Mouse (Mus musculus): ENCODE measurements around the gene Ranbp9. TPM values are rescaled to one million over a fixed set of nuclear protein-coding genes. Genes with fewer than 3 reads are reported as not detected.

Ranbp9 gene
- 11.9 and 12.1 TPM in 2 replicates for polyA plus RNA-seq (2015; fragmentation: Nextera tagmentation; extraction: Ambion mirVana)

GRCm38 (mm10) chr13:43480957-43481858 lies at the start of gene Ranbp9:
Ranbp9 (minus strand) TSS chr13:43481282.
- Histone ChIP-seq H3K4me2 (ENCODE audit: low read length) (peak within 1 kb of the TSS; percentile 87), H3K27me3 (replicated peaks; ENCODE audit: control insufficient read depth, insufficient read depth, low read length) (no peaks in the 10 kb centered on the region), H3K4me1 (replicated peaks; ENCODE audit: control insufficient read depth, insufficient read depth, low read length) (peaks cover 24% of the 10 kb centered on the region), H3K36me3 (ENCODE audit: control insufficient read depth, insufficient read depth) (no peaks in the 10 kb centered on the region), H3K27ac (ENCODE audit: low read length) (peak within 1 kb of the TSS; percentile 99), H3K9ac (replicated peaks; ENCODE audit: low read depth, low read length) (peak within 1 kb of the TSS; percentile 97), H3K9me3 (ENCODE audit: control insufficient read depth, low read length) (no peaks in the 10 kb centered on the region), H3K4me3 (replicated peaks; ENCODE audit: low read length) (peak within 1 kb of the TSS; percentile 95)
- under 1% methylated on average over 58 of the region's 132 CpGs for WGBS
- peak; percentile 89 for ATAC-seq

DNA sequence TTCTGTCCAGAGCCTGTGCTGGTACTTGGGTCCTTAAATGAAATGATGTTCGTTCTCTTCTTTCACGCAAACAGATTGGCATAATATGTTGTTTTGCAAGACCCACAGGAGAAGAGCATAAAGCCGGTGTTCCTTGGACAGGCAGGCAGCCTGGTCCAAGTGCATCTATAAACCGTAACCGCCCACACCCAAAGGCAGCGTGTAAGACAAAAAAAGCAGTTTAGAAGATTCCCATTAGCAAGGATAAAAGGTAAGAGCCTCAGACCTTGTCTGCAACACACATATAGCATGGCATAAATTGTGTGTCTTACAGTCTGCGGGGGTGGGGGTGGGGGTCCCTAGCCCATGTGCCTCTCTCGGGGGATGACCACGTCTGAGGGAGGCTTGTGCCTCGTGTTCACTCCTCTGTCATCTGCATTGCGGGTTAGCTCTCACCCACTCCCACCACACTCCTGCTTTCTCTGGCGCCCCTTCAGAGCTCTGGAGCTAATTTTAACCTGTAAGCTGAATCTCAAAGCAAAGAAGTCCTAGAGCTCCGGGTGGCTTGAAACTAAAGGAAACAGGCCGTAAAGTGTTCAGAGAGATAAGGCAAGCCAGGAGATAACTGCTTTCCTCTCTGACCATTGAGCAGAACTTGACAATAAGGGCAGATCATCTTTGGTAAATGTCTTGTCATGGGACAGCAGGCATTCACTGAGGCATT lies 49.2 kb upstream of the Ranbp9 start:
- no peak overlapping the region for H3K4me3 ChIP-seq (replicated peaks; ENCODE audit: low read length)
- no peaks in the 10 kb centered on the region for H3K36me3 ChIP-seq (ENCODE audit: control insufficient read depth, insufficient read depth)
- ATAC-seq = no peak
- 35% methylated on average over 14 of the region's 14 CpGs for WGBS
- peaks cover 30% of the 10 kb centered on the region for H3K4me1 ChIP-seq (replicated peaks; ENCODE audit: control insufficient read depth, insufficient read depth, low read length)
- peak overlapping the region; percentile 34; the same call in 1 of the 2 replicates for H3K4me2 ChIP-seq (ENCODE audit: low read length)
- peak overlapping the region; percentile 75 for H3K27ac ChIP-seq (ENCODE audit: low read length)
- no peaks in the 10 kb centered on the region for H3K9me3 ChIP-seq (ENCODE audit: control insufficient read depth, low read length)
- no peaks in the 10 kb centered on the region for H3K27me3 ChIP-seq (replicated peaks; ENCODE audit: control insufficient read depth, insufficient read depth, low read length)
- no peak overlapping the region for H3K9ac ChIP-seq (replicated peaks; ENCODE audit: low read depth, low read length)

DNA sequence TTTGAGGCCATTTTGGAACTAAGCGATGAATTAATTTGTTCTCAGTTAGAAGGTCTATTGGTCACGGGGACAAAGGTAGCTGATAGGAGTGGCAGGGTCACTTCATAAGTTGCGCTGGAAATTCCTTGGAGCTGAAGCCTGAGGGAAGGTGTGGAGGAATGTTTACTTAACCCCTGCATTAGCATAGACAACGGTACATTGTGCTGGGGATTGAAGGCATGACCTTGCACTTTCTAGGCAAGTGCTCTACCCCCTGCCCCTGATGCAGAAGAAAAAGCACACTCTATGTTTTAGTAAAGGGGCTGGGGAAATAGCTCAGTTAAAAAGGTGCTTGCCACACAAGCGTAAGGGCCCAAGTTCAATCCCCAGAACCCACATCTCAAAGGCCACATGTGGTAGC lies 45.2 kb upstream of the Ranbp9 start:
- ATAC-seq = no peak
- 92% methylated on average over 5 of the region's 5 CpGs for WGBS
- Histone ChIP-seq H3K27me3 (replicated peaks; ENCODE audit: control insufficient read depth, insufficient read depth, low read length) (no peaks in the 10 kb centered on the region), H3K9me3 (ENCODE audit: control insufficient read depth, low read length) (no peaks in the 10 kb centered on the region), H3K9ac (replicated peaks; ENCODE audit: low read depth, low read length) (no peak overlapping the region), H3K4me2 (ENCODE audit: low read length) (no peak overlapping the region), H3K4me1 (replicated peaks; ENCODE audit: control insufficient read depth, insufficient read depth, low read length) (peaks cover 38% of the 10 kb centered on the region), H3K36me3 (ENCODE audit: control insufficient read depth, insufficient read depth) (no peaks in the 10 kb centered on the region), H3K4me3 (replicated peaks; ENCODE audit: low read length) (no peak overlapping the region), H3K27ac (ENCODE audit: low read length) (no peak overlapping the region)

DNA sequence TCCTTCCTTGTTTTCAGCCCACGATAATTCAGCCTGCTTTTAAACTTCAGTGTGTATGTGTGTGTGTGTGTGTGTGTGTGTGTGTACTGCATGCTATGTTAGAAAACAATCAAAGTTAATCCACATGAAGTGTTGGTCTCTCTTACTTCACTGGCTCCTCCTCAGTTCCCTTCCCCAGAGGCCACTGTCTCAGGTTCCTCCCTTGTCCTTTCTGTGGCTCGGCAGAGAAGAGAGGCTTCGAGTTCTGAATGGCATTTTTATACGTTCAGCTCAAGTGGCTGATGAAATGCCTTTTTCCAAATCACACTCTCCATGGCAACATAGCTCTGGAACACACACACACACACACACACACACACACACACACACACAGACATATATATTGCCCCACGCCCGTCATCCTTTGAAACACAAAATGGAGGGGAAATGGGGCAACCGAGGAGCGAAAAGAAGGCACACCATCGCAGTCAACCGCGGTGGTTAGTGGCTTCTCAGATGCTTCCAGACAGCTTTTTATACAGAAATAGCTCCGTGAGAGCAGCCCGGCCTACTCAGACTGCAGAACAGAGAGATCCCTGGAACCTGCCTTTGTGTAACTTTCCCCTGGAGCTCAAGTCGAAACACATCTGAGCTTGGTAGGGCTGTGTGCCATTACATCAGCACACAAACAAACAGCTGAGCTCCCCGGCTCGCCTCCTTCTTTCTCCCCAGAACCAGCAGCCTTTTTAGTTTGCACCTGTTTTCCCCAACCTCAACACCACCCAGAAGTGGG lies 44.5 kb upstream of the Ranbp9 start:
- ATAC-seq = peak; percentile 41
- Histone ChIP-seq H3K9ac (replicated peaks; ENCODE audit: low read depth, low read length) (peak overlapping the region; percentile 32), H3K9me3 (ENCODE audit: control insufficient read depth, low read length) (no peaks in the 10 kb centered on the region), H3K27ac (ENCODE audit: low read length) (peak overlapping the region; percentile 47; the same call in 1 of the 2 replicates), H3K4me3 (replicated peaks; ENCODE audit: low read length) (no peak overlapping the region), H3K4me2 (ENCODE audit: low read length) (no peak overlapping the region), H3K4me1 (replicated peaks; ENCODE audit: control insufficient read depth, insufficient read depth, low read length) (peaks cover 31% of the 10 kb centered on the region), H3K36me3 (ENCODE audit: control insufficient read depth, insufficient read depth) (no peaks in the 10 kb centered on the region), H3K27me3 (replicated peaks; ENCODE audit: control insufficient read depth, insufficient read depth, low read length) (no peaks in the 10 kb centered on the region)
- 23% methylated on average over 16 of the region's 16 CpGs for WGBS

- Histone ChIP-seq H3K27ac (ENCODE audit: low read length) (peak overlapping the region; percentile 47; the same call in 1 of the 2 replicates), H3K4me3 (replicated peaks; ENCODE audit: low read length) (no peak overlapping the region), H3K9ac (replicated peaks; ENCODE audit: low read depth, low read length) (no peak overlapping the region), H3K4me1 (replicated peaks; ENCODE audit: control insufficient read depth, insufficient read depth, low read length) (peaks cover 23% of the 10 kb centered on the region), H3K9me3 (ENCODE audit: control insufficient read depth, low read length) (no peaks in the 10 kb centered on the region), H3K36me3 (ENCODE audit: control insufficient read depth, insufficient read depth) (no peaks in the 10 kb centered on the region), H3K4me2 (ENCODE audit: low read length) (no peak overlapping the region), H3K27me3 (replicated peaks; ENCODE audit: control insufficient read depth, insufficient read depth, low read length) (no peaks in the 10 kb centered on the region)
- ATAC-seq = peak; percentile 69
- WGBS = 39% methylated on average over 16 of the region's 16 CpGs
These were observed 43.6 kb upstream of the Ranbp9 start for GRCm38 (mm10) chr13:43524491-43525362.

DNA sequence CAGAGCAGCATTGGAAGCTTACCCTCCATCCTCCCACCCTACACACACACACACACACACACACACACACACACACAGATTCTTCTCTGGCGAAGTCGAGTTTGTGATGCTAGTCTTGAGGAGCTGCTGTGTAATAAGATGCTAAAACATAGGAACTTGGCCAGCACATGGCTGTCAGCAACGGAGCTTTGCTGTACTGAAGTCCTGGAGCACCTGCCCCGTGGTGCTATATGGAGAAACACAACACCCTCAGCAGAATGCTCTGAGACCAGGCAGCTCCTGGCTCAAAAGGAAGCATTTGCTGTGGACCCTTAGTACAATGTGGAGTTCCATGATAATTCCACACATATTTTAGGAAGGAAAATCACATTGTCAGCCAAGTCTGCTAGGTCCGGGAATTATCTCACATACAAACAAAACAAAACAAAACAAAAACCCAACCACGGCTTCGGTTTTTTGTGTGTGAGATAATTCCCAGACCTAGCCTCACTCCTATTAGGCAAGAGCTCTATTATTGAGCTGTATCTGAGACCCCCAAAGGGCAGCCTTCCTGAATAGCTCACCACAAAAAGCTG lies 42.9 kb upstream of the Ranbp9 start:
- no peak for ATAC-seq
- H3K4me1 ChIP-seq (replicated peaks; ENCODE audit: control insufficient read depth, insufficient read depth, low read length) = peaks cover 23% of the 10 kb centered on the region
- H3K9me3 ChIP-seq (ENCODE audit: control insufficient read depth, low read length) = no peaks in the 10 kb centered on the region
- 33% methylated on average over 7 of the region's 7 CpGs for WGBS
- H3K9ac ChIP-seq (replicated peaks; ENCODE audit: low read depth, low read length) = no peak overlapping the region
- no peak overlapping the region for H3K4me3 ChIP-seq (replicated peaks; ENCODE audit: low read length)
- H3K27me3 ChIP-seq (replicated peaks; ENCODE audit: control insufficient read depth, insufficient read depth, low read length) = no peaks in the 10 kb centered on the region
- no peaks in the 10 kb centered on the region for H3K36me3 ChIP-seq (ENCODE audit: control insufficient read depth, insufficient read depth)
- H3K4me2 ChIP-seq (ENCODE audit: low read length) = no peak overlapping the region
- H3K27ac ChIP-seq (ENCODE audit: low read length) = no peak overlapping the region

GRCm38 (mm10) chr13:43521940-43522339 lies 40.9 kb upstream of the Ranbp9 start:
- H3K9ac ChIP-seq (replicated peaks; ENCODE audit: low read depth, low read length) = no peak overlapping the region
- H3K4me1 ChIP-seq (replicated peaks; ENCODE audit: control insufficient read depth, insufficient read depth, low read length) = peaks cover 23% of the 10 kb centered on the region
- no peak overlapping the region for H3K4me3 ChIP-seq (replicated peaks; ENCODE audit: low read length)
- no peak overlapping the region for H3K27ac ChIP-seq (ENCODE audit: low read length)
- no peaks in the 10 kb centered on the region for H3K27me3 ChIP-seq (replicated peaks; ENCODE audit: control insufficient read depth, insufficient read depth, low read length)
- no peaks in the 10 kb centered on the region; the same call in 1 of the 2 replicates for H3K9me3 ChIP-seq (ENCODE audit: control insufficient read depth, low read length)
- H3K4me2 ChIP-seq (ENCODE audit: low read length) = no peak overlapping the region
- 94% methylated on average over 5 of the region's 5 CpGs for WGBS
- no peaks in the 10 kb centered on the region for H3K36me3 ChIP-seq (ENCODE audit: control insufficient read depth, insufficient read depth)
- ATAC-seq = no peak

GRCm38 (mm10) chr13:43519251-43519650 lies 38.2 kb upstream of the Ranbp9 start:
- Histone ChIP-seq H3K4me1 (replicated peaks; ENCODE audit: control insufficient read depth, insufficient read depth, low read length) (peaks cover 6% of the 10 kb centered on the region), H3K9ac (replicated peaks; ENCODE audit: low read depth, low read length) (no peak overlapping the region), H3K4me3 (replicated peaks; ENCODE audit: low read length) (no peak overlapping the region), H3K4me2 (ENCODE audit: low read length) (no peak overlapping the region), H3K36me3 (ENCODE audit: control insufficient read depth, insufficient read depth) (no peaks in the 10 kb centered on the region), H3K27ac (ENCODE audit: low read length) (no peak overlapping the region), H3K9me3 (ENCODE audit: control insufficient read depth, low read length) (peaks cover 2% of the 10 kb centered on the region; the same call in 1 of the 2 replicates), H3K27me3 (replicated peaks; ENCODE audit: control insufficient read depth, insufficient read depth, low read length) (no peaks in the 10 kb centered on the region)
- ATAC-seq = no peak
- WGBS = 67% methylated on average over 6 of the region's 6 CpGs
